Mouse (Mus musculus) embryonic facial prominence, embryonic 10.5 days (tissue): ENCODE measurements around the gene Ppfia2. TPM values are rescaled to one million over a fixed set of nuclear protein-coding genes. Genes with fewer than 3 reads are reported as not detected.

Experiments
- DNase-seq: peaks from one replicate; pipeline ENCODE4 v3.0.0-alpha.2; 2017; ENCODE audit warnings: low spot score
- H3K27ac ChIP-seq: fragments of 300-500 bp; sonication (generic); replicated peaks from 2 replicates; pipeline ENCODE4 v1.5.1; 2016; ENCODE audit warnings: mild to moderate bottlenecking
- H3K27me3 ChIP-seq: fragments of 300-500 bp; sonication (generic); replicated peaks from 2 replicates; pipeline ENCODE4 v1.6.1; 2016; ENCODE audit warnings: low read depth, mild to moderate bottlenecking; ENCODE audit not compliant: poor library complexity, severe bottlenecking
- H3K36me3 ChIP-seq: fragments of 300-500 bp; sonication (generic); replicated peaks from 2 replicates; pipeline ENCODE4 v1.6.1; 2016; ENCODE audit warnings: mild to moderate bottlenecking, moderate library complexity
- H3K4me1 ChIP-seq: fragments of 300-500 bp; sonication (generic); 2 replicates; pipeline ENCODE4 v1.6.1; 2016
- H3K4me3 ChIP-seq: fragments of 300-500 bp; sonication (generic); 2 replicates; pipeline ENCODE4 v1.5.1; 2016; ENCODE audit warnings: mild to moderate bottlenecking, moderate library complexity
- H3K9me3 ChIP-seq: fragments of 300-500 bp; sonication (generic); 2 replicates; pipeline ENCODE4 v1.6.1; 2016; ENCODE audit warnings: mild to moderate bottlenecking
- WGBS: fragments of 180-500 bp; shearing (Covaris S2); methylation state at CpG from one replicate; pipeline ENCODE4 v1.1.7; 2016; 5-methylcytosine and 5-hydroxymethylcytosine counted together
- polyA plus RNA-seq: library from polyadenylated mRNA; unstranded; fragments of >200 nt; fragmentation: Nextera tagmentation; extraction: Ambion mirVana; gene quantifications from 2 replicates; pipeline ENCODE4 v1.2.1, GENCODE M21; 2016

Ppfia2 gene
- polyA plus RNA-seq, 1 experiment from 2014 or later, result 0.82 TPM

GRCm38 (mm10) chr10:106732265-106732664, 262.1 kb downstream of the Ppfia2 start:
- WGBS, result 80% methylated on average over 2 of the region's 2 CpGs
- Histone ChIP-seq H3K27ac (no peak overlapping the region), H3K4me1 (no peaks in the 10 kb centered on the region), H3K9me3 (no peaks in the 10 kb centered on the region), H3K4me3 (no peak overlapping the region), H3K27me3 (no peaks in the 10 kb centered on the region), H3K36me3 (no peaks in the 10 kb centered on the region)
- no peak for DNase-seq

GRCm38 (mm10) chr10:106736230-106737063, 266.3 kb downstream of the Ppfia2 start:
- DNase-seq, result no peak
- no peaks in the 10 kb centered on the region for H3K9me3 ChIP-seq
- H3K36me3 ChIP-seq, result no peaks in the 10 kb centered on the region
- H3K27me3 ChIP-seq, result no peaks in the 10 kb centered on the region
- no peak overlapping the region for H3K27ac ChIP-seq
- H3K4me1 ChIP-seq, result no peaks in the 10 kb centered on the region
- H3K4me3 ChIP-seq, result no peak overlapping the region
- 86% methylated on average over 4 of the region's 4 CpGs for WGBS

GRCm38 (mm10) chr10:106738190-106738589, 268.1 kb downstream of the Ppfia2 start:
- H3K36me3 ChIP-seq, result no peaks in the 10 kb centered on the region
- whole genome bisulfite sequencing, result 72% methylated on average over 3 of the region's 3 CpGs
- H3K4me1 ChIP-seq, result no peaks in the 10 kb centered on the region
- no peaks in the 10 kb centered on the region for H3K27me3 ChIP-seq
- H3K4me3 ChIP-seq, result no peak overlapping the region
- H3K27ac ChIP-seq, result no peak overlapping the region
- no peak for DNase-seq
- H3K9me3 ChIP-seq, result no peaks in the 10 kb centered on the region

- no peak overlapping the region for H3K4me3 ChIP-seq
- H3K36me3 ChIP-seq, result no peaks in the 10 kb centered on the region
- no peaks in the 10 kb centered on the region for H3K9me3 ChIP-seq
- DNase-seq, result no peak
- no peaks in the 10 kb centered on the region for H3K27me3 ChIP-seq
- no peak overlapping the region for H3K27ac ChIP-seq
- H3K4me1 ChIP-seq, result no peaks in the 10 kb centered on the region
These were observed 274.8 kb downstream of the Ppfia2 start for GRCm38 (mm10) chr10:106744966-106745365.

GRCm38 (mm10) chr10:106761061-106761460, 290.9 kb downstream of the Ppfia2 start:
- Histone ChIP-seq H3K4me1 (no peaks in the 10 kb centered on the region), H3K27me3 (no peaks in the 10 kb centered on the region), H3K27ac (no peak overlapping the region), H3K36me3 (no peaks in the 10 kb centered on the region), H3K9me3 (no peaks in the 10 kb centered on the region), H3K4me3 (no peak overlapping the region)
- no peak for DNase-seq
- WGBS, result 85% methylated on average over 6 of the region's 6 CpGs

GRCm38 (mm10) chr10:106763785-106764184, 293.6 kb downstream of the Ppfia2 start:
- Histone ChIP-seq H3K4me3 (no peak overlapping the region), H3K27me3 (no peaks in the 10 kb centered on the region), H3K36me3 (no peaks in the 10 kb centered on the region), H3K9me3 (no peaks in the 10 kb centered on the region), H3K27ac (no peak overlapping the region), H3K4me1 (no peaks in the 10 kb centered on the region)
- 85% methylated on average over 7 of the region's 7 CpGs for WGBS
- DNase-seq, result no peak

GRCm38 (mm10) chr10:106775571-106775970, 305.4 kb downstream of the Ppfia2 start:
- no peak overlapping the region for H3K4me3 ChIP-seq
- H3K4me1 ChIP-seq, result no peaks in the 10 kb centered on the region
- H3K27me3 ChIP-seq, result no peaks in the 10 kb centered on the region
- DNase-seq, result no peak
- WGBS, result 97% methylated on average over 1 of the region's 1 CpGs
- no peak overlapping the region for H3K27ac ChIP-seq
- no peaks in the 10 kb centered on the region for H3K9me3 ChIP-seq
- H3K36me3 ChIP-seq, result no peaks in the 10 kb centered on the region

- no peak overlapping the region for H3K27ac ChIP-seq
- no peak for DNase-seq
- no peaks in the 10 kb centered on the region for H3K36me3 ChIP-seq
- no peaks in the 10 kb centered on the region for H3K4me1 ChIP-seq
- no peak overlapping the region for H3K4me3 ChIP-seq
- H3K9me3 ChIP-seq, result no peaks in the 10 kb centered on the region
- no peaks in the 10 kb centered on the region for H3K27me3 ChIP-seq
- WGBS, result 71% methylated on average over 2 of the region's 2 CpGs
These were observed 345.3 kb downstream of the Ppfia2 start for GRCm38 (mm10) chr10:106815447-106815846.

- no peaks in the 10 kb centered on the region for H3K9me3 ChIP-seq
- H3K36me3 ChIP-seq, result no peaks in the 10 kb centered on the region
- no peak overlapping the region for H3K27ac ChIP-seq
- DNase-seq, result no peak
- no peaks in the 10 kb centered on the region for H3K4me1 ChIP-seq
- H3K4me3 ChIP-seq, result no peak overlapping the region
- H3K27me3 ChIP-seq, result no peaks in the 10 kb centered on the region
- WGBS, result 84% methylated on average over 4 of the region's 4 CpGs
These were observed 348.2 kb downstream of the Ppfia2 start for GRCm38 (mm10) chr10:106818381-106818780.

- WGBS, result 95% methylated on average over 1 of the region's 1 CpGs
- Histone ChIP-seq H3K27me3 (no peaks in the 10 kb centered on the region), H3K36me3 (no peaks in the 10 kb centered on the region), H3K4me3 (no peak overlapping the region), H3K4me1 (no peaks in the 10 kb centered on the region), H3K27ac (no peak overlapping the region), H3K9me3 (no peaks in the 10 kb centered on the region)
- no peak for DNase-seq
These were observed 354.1 kb downstream of the Ppfia2 start for GRCm38 (mm10) chr10:106824215-106824614.

- 78% methylated on average over 1 of the region's 1 CpGs for WGBS
- H3K36me3 ChIP-seq, result no peaks in the 10 kb centered on the region
- no peak overlapping the region for H3K27ac ChIP-seq
These were observed 368.3 kb downstream of the Ppfia2 start for GRCm38 (mm10) chr10:106838476-106838875.

GRCm38 (mm10) chr10:106858106-106858505, 388.0 kb downstream of the Ppfia2 start:
- 79% methylated on average over 6 of the region's 6 CpGs for whole genome bisulfite sequencing
- H3K27ac ChIP-seq, result no peak overlapping the region
- H3K4me3 ChIP-seq, result no peak overlapping the region
- no peak for DNase-seq
- no peaks in the 10 kb centered on the region for H3K36me3 ChIP-seq
- H3K4me1 ChIP-seq, result no peaks in the 10 kb centered on the region
- no peaks in the 10 kb centered on the region for H3K27me3 ChIP-seq
- H3K9me3 ChIP-seq, result no peaks in the 10 kb centered on the region

More at GRCm38 (mm10) chr10:106838476-106838875, 368.3 kb downstream of the Ppfia2 start:
- no peak for DNase-seq
- no peaks in the 10 kb centered on the region for H3K4me1 ChIP-seq
- H3K4me3 ChIP-seq, result no peak overlapping the region
- H3K9me3 ChIP-seq, result no peaks in the 10 kb centered on the region
- H3K27me3 ChIP-seq, result no peaks in the 10 kb centered on the region

GRCm38 (mm10) chr10:106870233-106870632, 400.1 kb downstream of the Ppfia2 start:
- H3K36me3 ChIP-seq, result no peaks in the 10 kb centered on the region
- DNase-seq, result no peak
- no peak overlapping the region for H3K27ac ChIP-seq
- no peak overlapping the region for H3K4me3 ChIP-seq
- no peaks in the 10 kb centered on the region for H3K4me1 ChIP-seq
- no peaks in the 10 kb centered on the region for H3K9me3 ChIP-seq
- 89% methylated on average over 4 of the region's 4 CpGs for WGBS
- H3K27me3 ChIP-seq, result no peaks in the 10 kb centered on the region
